Mouse (Mus musculus) testis, adult 2 months (tissue): ENCODE results near the gene Hdac8.

Experiments
- CTCF ChIP-seq: fragments of 200-500 bp; IDR thresholded peaks from 2 replicates; pipeline ENCODE4 v1.5.1; 2012; ENCODE audit warnings: low read depth, mild to moderate bottlenecking, inconsistent platforms, low read length, moderate library complexity; ENCODE audit not compliant: control insufficient read depth, insufficient read depth, insufficient replicate concordance
- POLR2A ChIP-seq: fragments of 200-500 bp; IDR thresholded peaks from 2 replicates; pipeline ENCODE4 v1.6.1; 2012; ENCODE audit warnings: low read depth, mild to moderate bottlenecking, inconsistent platforms, low read length, moderate library complexity; ENCODE audit not compliant: control insufficient read depth

GRCm38 (mm10) chrX:102504644-102505481 is at the start of gene Hdac8:
- TF ChIP-seq CTCF = no peak
- no peak for TF ChIP-seq POLR2A
